Mouse (Mus musculus): ENCODE measurements at regions not wholly inside any gene's neighbourhood (a gene's known extent, or its start where the extent isn't known, plus 50 kb on each side); places are given as distances from the start of the nearest gene placed in this dataset.

- Histone ChIP-seq H3K27ac (ENCODE audit: control insufficient read depth, insufficient read depth, low read length) (no peak overlapping the region), H3K27me3 (ENCODE audit: control insufficient read depth, insufficient read depth, low read length) (no peaks in the 10 kb centered on the region), H3K4me1 (replicated peaks; ENCODE audit: control insufficient read depth, insufficient read depth, low read length) (peaks cover 3% of the 10 kb centered on the region; the same call in 1 of the 2 replicates), H3K36me3 (ENCODE audit: control insufficient read depth, insufficient read depth, low read length) (no peaks in the 10 kb centered on the region), H3K4me3 (ENCODE audit: control insufficient read depth, insufficient read depth, low read length) (no peak overlapping the region)
- TF ChIP-seq CTCF (IDR thresholded peaks at IDR 0.05; ENCODE audit: borderline replicate concordance, control insufficient read depth, extremely low read depth, insufficient read depth, low read length, poor library complexity) (no peak), POLR2A (IDR thresholded peaks at IDR 0.05; ENCODE audit: control insufficient read depth, extremely low read depth, insufficient read depth, low read length, poor library complexity) (no peak)
- no peak for DNase-seq
- WGBS = 97% methylated on average over 6 of the region's 6 CpGs
Measured at GRCm38 (mm10) chr1:36008598-36008997, 59.6 kb upstream of the Hs6st1 start.

GRCm38 (mm10) chr1:36009010-36009619 lies 59.1 kb upstream of the Hs6st1 start:
- DNase-seq = no peak
- no peak for TF ChIP-seq POLR2A (IDR thresholded peaks at IDR 0.05; ENCODE audit: control insufficient read depth, extremely low read depth, insufficient read depth, low read length, poor library complexity)
- no peak for TF ChIP-seq CTCF (IDR thresholded peaks at IDR 0.05; ENCODE audit: borderline replicate concordance, control insufficient read depth, extremely low read depth, insufficient read depth, low read length, poor library complexity)
- 74% methylated on average over 6 of the region's 6 CpGs for WGBS
- no peak overlapping the region for H3K4me3 ChIP-seq (ENCODE audit: control insufficient read depth, insufficient read depth, low read length)
- H3K4me1 ChIP-seq (replicated peaks; ENCODE audit: control insufficient read depth, insufficient read depth, low read length) = peaks cover 3% of the 10 kb centered on the region; the same call in 1 of the 2 replicates
- no peak overlapping the region for H3K27ac ChIP-seq (ENCODE audit: control insufficient read depth, insufficient read depth, low read length)
- no peaks in the 10 kb centered on the region for H3K27me3 ChIP-seq (ENCODE audit: control insufficient read depth, insufficient read depth, low read length)
- H3K36me3 ChIP-seq (ENCODE audit: control insufficient read depth, insufficient read depth, low read length) = no peaks in the 10 kb centered on the region

- no peak for DNase-seq
- TF ChIP-seq POLR2A (IDR thresholded peaks at IDR 0.05; ENCODE audit: control insufficient read depth, extremely low read depth, insufficient read depth, low read length, poor library complexity) (no peak), CTCF (IDR thresholded peaks at IDR 0.05; ENCODE audit: borderline replicate concordance, control insufficient read depth, extremely low read depth, insufficient read depth, low read length, poor library complexity) (no peak)
- Histone ChIP-seq H3K4me1 (replicated peaks; ENCODE audit: control insufficient read depth, insufficient read depth, low read length) (peaks cover 3% of the 10 kb centered on the region; the same call in 1 of the 2 replicates), H3K27me3 (ENCODE audit: control insufficient read depth, insufficient read depth, low read length) (no peaks in the 10 kb centered on the region), H3K36me3 (ENCODE audit: control insufficient read depth, insufficient read depth, low read length) (no peaks in the 10 kb centered on the region), H3K4me3 (ENCODE audit: control insufficient read depth, insufficient read depth, low read length) (no peak overlapping the region), H3K27ac (ENCODE audit: control insufficient read depth, insufficient read depth, low read length) (no peak overlapping the region)
- WGBS = 88% methylated on average over 7 of the region's 7 CpGs
Measured at GRCm38 (mm10) chr1:36010151-36010550, 58.0 kb upstream of the Hs6st1 start.

GRCm38 (mm10) chr1:36010834-36011233 lies 57.4 kb upstream of the Hs6st1 start:
- no peak for TF ChIP-seq POLR2A (IDR thresholded peaks at IDR 0.05; ENCODE audit: control insufficient read depth, extremely low read depth, insufficient read depth, low read length, poor library complexity)
- TF ChIP-seq CTCF (IDR thresholded peaks at IDR 0.05; ENCODE audit: borderline replicate concordance, control insufficient read depth, extremely low read depth, insufficient read depth, low read length, poor library complexity) = no peak
- Histone ChIP-seq H3K27me3 (ENCODE audit: control insufficient read depth, insufficient read depth, low read length) (no peaks in the 10 kb centered on the region), H3K4me3 (ENCODE audit: control insufficient read depth, insufficient read depth, low read length) (no peak overlapping the region), H3K27ac (ENCODE audit: control insufficient read depth, insufficient read depth, low read length) (no peak overlapping the region), H3K4me1 (replicated peaks; ENCODE audit: control insufficient read depth, insufficient read depth, low read length) (peaks cover 3% of the 10 kb centered on the region; the same call in 1 of the 2 replicates), H3K36me3 (ENCODE audit: control insufficient read depth, insufficient read depth, low read length) (no peaks in the 10 kb centered on the region)
- WGBS = 95% methylated on average over 12 of the region's 12 CpGs
- DNase-seq = no peak

GRCm38 (mm10) chr1:36012081-36012765 lies 56.0 kb upstream of the Hs6st1 start:
- no peak for DNase-seq
- WGBS = 91% methylated on average over 9 of the region's 9 CpGs

GRCm38 (mm10) chr1:36013823-36014341 lies 54.3 kb upstream of the Hs6st1 start:
- Histone ChIP-seq H3K4me3 (ENCODE audit: control insufficient read depth, insufficient read depth, low read length) (no peak overlapping the region), H3K27ac (ENCODE audit: control insufficient read depth, insufficient read depth, low read length) (no peak overlapping the region), H3K36me3 (ENCODE audit: control insufficient read depth, insufficient read depth, low read length) (no peaks in the 10 kb centered on the region), H3K27me3 (ENCODE audit: control insufficient read depth, insufficient read depth, low read length) (no peaks in the 10 kb centered on the region), H3K4me1 (replicated peaks; ENCODE audit: control insufficient read depth, insufficient read depth, low read length) (peaks cover 3% of the 10 kb centered on the region; the same call in 1 of the 2 replicates)
- no peak for TF ChIP-seq CTCF (IDR thresholded peaks at IDR 0.05; ENCODE audit: borderline replicate concordance, control insufficient read depth, extremely low read depth, insufficient read depth, low read length, poor library complexity)
- TF ChIP-seq POLR2A (IDR thresholded peaks at IDR 0.05; ENCODE audit: control insufficient read depth, extremely low read depth, insufficient read depth, low read length, poor library complexity) = no peak
- WGBS = 86% methylated on average over 11 of the region's 11 CpGs
- no peak for DNase-seq

More at GRCm38 (mm10) chr1:36012081-36012765, 56.0 kb upstream of the Hs6st1 start:
- Histone ChIP-seq H3K4me3 (ENCODE audit: control insufficient read depth, insufficient read depth, low read length) (no peak overlapping the region), H3K36me3 (ENCODE audit: control insufficient read depth, insufficient read depth, low read length) (no peaks in the 10 kb centered on the region), H3K4me1 (replicated peaks; ENCODE audit: control insufficient read depth, insufficient read depth, low read length) (peaks cover 3% of the 10 kb centered on the region; the same call in 1 of the 2 replicates), H3K27ac (ENCODE audit: control insufficient read depth, insufficient read depth, low read length) (no peak overlapping the region), H3K27me3 (ENCODE audit: control insufficient read depth, insufficient read depth, low read length) (no peaks in the 10 kb centered on the region)
- TF ChIP-seq POLR2A (IDR thresholded peaks at IDR 0.05; ENCODE audit: control insufficient read depth, extremely low read depth, insufficient read depth, low read length, poor library complexity) (no peak), CTCF (IDR thresholded peaks at IDR 0.05; ENCODE audit: borderline replicate concordance, control insufficient read depth, extremely low read depth, insufficient read depth, low read length, poor library complexity) (no peak)
